Mouse (Mus musculus): Measurements from ENCODE around the gene 2810408A11Rik. TPM values are rescaled to one million over a fixed set of nuclear protein-coding genes. Genes with fewer than 3 reads are reported as not detected.

The 2810408A11Rik gene
- polyA plus RNA-seq, 1 experiment from 2014 or later: 4.9 TPM

DNA sequence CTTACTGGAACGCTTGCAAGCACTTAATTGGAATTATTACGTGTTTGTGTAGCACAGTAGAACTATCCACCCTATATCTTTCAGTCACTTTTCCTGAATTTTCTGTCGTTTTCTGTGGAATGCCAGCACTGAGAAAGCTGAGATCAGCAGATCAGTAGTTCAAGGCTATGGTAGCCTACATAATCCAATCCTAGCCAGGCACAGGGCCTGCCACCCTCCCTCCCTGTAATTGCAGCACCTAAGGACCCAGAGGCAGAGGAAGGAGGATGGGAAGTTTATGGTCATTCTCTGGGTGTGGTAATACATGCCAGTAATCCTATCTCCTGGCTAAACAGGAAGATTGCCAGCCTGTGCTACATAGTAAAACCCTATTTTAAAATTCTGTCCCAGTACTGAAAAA lies 22.0 kb upstream of the 2810408A11Rik start:
- H3K27me3 ChIP-seq (ENCODE audit: control insufficient read depth, insufficient read depth, low read length): no peaks in the 10 kb centered on the region
- no peak overlapping the region for H3K4me3 ChIP-seq (replicated peaks; ENCODE audit: low read length)
- WGBS: 57% methylated on average over 3 of the region's 3 CpGs
- peak overlapping the region; percentile 20 for H3K9ac ChIP-seq (ENCODE audit: low read length)
- H3K4me2 ChIP-seq (ENCODE audit: low read depth, low read length): peak overlapping the region; percentile 68; the same call in 1 of the 2 replicates
- H3K9me3 ChIP-seq (replicated peaks; ENCODE audit: control insufficient read depth, low read length): no peaks in the 10 kb centered on the region
- H3K4me1 ChIP-seq (ENCODE audit: control insufficient read depth, insufficient read depth, low read length): peaks cover 16% of the 10 kb centered on the region
- ATAC-seq (ENCODE audit: insufficient read depth, low FRiP score): no peak
- peak overlapping the region; percentile 99 for H3K27ac ChIP-seq (ENCODE audit: low read length)
- H3K36me3 ChIP-seq (ENCODE audit: control insufficient read depth, insufficient read depth, low read length): peaks cover 5% of the 10 kb centered on the region

- Histone ChIP-seq H3K9ac (ENCODE audit: low read length) (peak overlapping the region; percentile 81), H3K4me2 (ENCODE audit: low read depth, low read length) (peak overlapping the region; percentile 68), H3K4me3 (replicated peaks; ENCODE audit: low read length) (peak overlapping the region; percentile 55), H3K27ac (ENCODE audit: low read length) (peak overlapping the region; percentile 99), H3K36me3 (ENCODE audit: control insufficient read depth, insufficient read depth, low read length) (peaks cover 11% of the 10 kb centered on the region), H3K27me3 (ENCODE audit: control insufficient read depth, insufficient read depth, low read length) (no peaks in the 10 kb centered on the region), H3K9me3 (replicated peaks; ENCODE audit: control insufficient read depth, low read length) (no peaks in the 10 kb centered on the region), H3K4me1 (ENCODE audit: control insufficient read depth, insufficient read depth, low read length) (peaks cover 16% of the 10 kb centered on the region)
- WGBS: 3% methylated on average over 12 of the region's 12 CpGs
- no peak for ATAC-seq (ENCODE audit: insufficient read depth, low FRiP score)
These were observed 21.4 kb upstream of the 2810408A11Rik start for GRCm38 (mm10) chr11:69922012-69922756.

GRCm38 (mm10) chr11:69921114-69922011 lies 20.6 kb upstream of the 2810408A11Rik start, which contains the start of gene Eif5a:
Gene Eif5a (minus strand): TSS chr11:69921958.
- under 1% methylated on average over 78 of the region's 78 CpGs for WGBS
- H3K4me2 ChIP-seq (ENCODE audit: low read depth, low read length): peak within 1 kb of the TSS; percentile 94
- H3K9ac ChIP-seq (ENCODE audit: low read length): peak within 1 kb of the TSS; percentile 98
- peak within 1 kb of the TSS; percentile 93 for H3K4me3 ChIP-seq (replicated peaks; ENCODE audit: low read length)
- peak; percentile 95 for ATAC-seq (ENCODE audit: insufficient read depth, low FRiP score)
- peak within 1 kb of the TSS; percentile 99 for H3K27ac ChIP-seq (ENCODE audit: low read length)
- H3K4me1 ChIP-seq (ENCODE audit: control insufficient read depth, insufficient read depth, low read length): peaks cover 17% of the 10 kb centered on the region
- H3K27me3 ChIP-seq (ENCODE audit: control insufficient read depth, insufficient read depth, low read length): no peaks in the 10 kb centered on the region
- peaks cover 14% of the 10 kb centered on the region for H3K36me3 ChIP-seq (ENCODE audit: control insufficient read depth, insufficient read depth, low read length)
- H3K9me3 ChIP-seq (replicated peaks; ENCODE audit: control insufficient read depth, low read length): no peaks in the 10 kb centered on the region

- H3K4me2 ChIP-seq (ENCODE audit: low read depth, low read length): peak overlapping the region; percentile 94
- ATAC-seq (ENCODE audit: insufficient read depth, low FRiP score): peak; percentile 3; the same call in 1 of the 2 replicates
- H3K4me3 ChIP-seq (replicated peaks; ENCODE audit: low read length): peak overlapping the region; percentile 93
- peak overlapping the region; percentile 96 for H3K27ac ChIP-seq (ENCODE audit: low read length)
- WGBS: under 1% methylated on average over 63 of the region's 65 CpGs
- H3K9me3 ChIP-seq (replicated peaks; ENCODE audit: control insufficient read depth, low read length): no peaks in the 10 kb centered on the region
- peaks cover 22% of the 10 kb centered on the region for H3K36me3 ChIP-seq (ENCODE audit: control insufficient read depth, insufficient read depth, low read length)
- H3K9ac ChIP-seq (ENCODE audit: low read length): peak overlapping the region; percentile 98
- H3K27me3 ChIP-seq (ENCODE audit: control insufficient read depth, insufficient read depth, low read length): no peaks in the 10 kb centered on the region
- H3K4me1 ChIP-seq (ENCODE audit: control insufficient read depth, insufficient read depth, low read length): peaks cover 24% of the 10 kb centered on the region
These were observed 19.7 kb upstream of the 2810408A11Rik start for GRCm38 (mm10) chr11:69920266-69921031.

DNA sequence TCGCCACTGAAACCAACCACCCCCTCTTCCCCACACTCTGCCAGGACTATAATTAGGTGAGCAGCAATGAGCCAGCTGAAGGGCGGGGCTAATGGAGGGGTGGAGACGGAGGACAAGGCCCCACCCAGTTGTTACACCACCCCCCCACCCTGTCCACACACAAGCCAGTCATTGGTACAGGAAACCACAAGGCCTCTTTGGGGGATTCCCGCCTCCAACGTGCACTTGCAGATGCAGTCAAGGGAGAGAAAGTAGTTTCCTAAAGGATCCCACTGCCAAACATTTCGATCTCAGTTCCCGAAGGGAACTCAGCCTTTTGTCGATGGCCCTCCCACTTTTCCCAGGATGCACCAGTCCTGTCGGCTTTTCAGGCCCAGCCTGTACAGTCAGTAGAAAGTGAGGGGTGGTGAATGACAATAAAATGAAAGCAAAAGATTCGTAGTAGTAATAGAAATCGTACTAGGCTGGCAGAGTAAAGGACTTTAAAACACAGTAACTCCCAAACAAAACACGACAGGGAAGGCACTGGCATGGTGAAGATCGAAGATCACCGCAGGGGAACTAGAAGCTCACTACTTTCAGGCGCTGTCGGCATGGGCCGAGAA lies 19.0 kb upstream of the 2810408A11Rik start:
- WGBS: under 1% methylated on average over 17 of the region's 17 CpGs
- peak overlapping the region; percentile 93 for H3K4me3 ChIP-seq (replicated peaks; ENCODE audit: low read length)
- H3K27me3 ChIP-seq (ENCODE audit: control insufficient read depth, insufficient read depth, low read length): no peaks in the 10 kb centered on the region
- peak; percentile 15; the same call in 1 of the 2 replicates for ATAC-seq (ENCODE audit: insufficient read depth, low FRiP score)
- no peaks in the 10 kb centered on the region for H3K9me3 ChIP-seq (replicated peaks; ENCODE audit: control insufficient read depth, low read length)
- H3K27ac ChIP-seq (ENCODE audit: low read length): peak overlapping the region; percentile 96
- H3K4me2 ChIP-seq (ENCODE audit: low read depth, low read length): peak overlapping the region; percentile 94
- H3K9ac ChIP-seq (ENCODE audit: low read length): peak overlapping the region; percentile 98
- peaks cover 23% of the 10 kb centered on the region for H3K36me3 ChIP-seq (ENCODE audit: control insufficient read depth, insufficient read depth, low read length)
- H3K4me1 ChIP-seq (ENCODE audit: control insufficient read depth, insufficient read depth, low read length): peaks cover 31% of the 10 kb centered on the region

DNA sequence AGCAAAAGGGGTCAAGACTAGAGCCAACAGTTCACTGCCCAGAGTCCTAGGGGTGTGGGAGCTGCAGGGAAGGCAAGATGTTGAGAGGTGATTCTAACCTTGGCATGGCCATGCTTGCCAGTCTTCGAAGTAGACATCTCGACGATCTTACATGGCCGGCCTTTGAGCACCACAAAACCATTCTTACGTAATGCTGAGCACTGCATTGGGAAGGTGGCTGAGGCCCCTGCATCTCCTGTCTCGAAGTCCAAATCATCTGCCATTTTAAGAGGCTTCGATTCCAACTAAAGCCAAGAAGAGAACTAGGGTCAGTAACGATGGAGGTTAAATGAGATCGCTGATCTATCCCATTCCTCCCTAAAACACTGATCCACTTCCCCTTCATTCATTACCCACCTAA lies 18.3 kb upstream of the 2810408A11Rik start:
- H3K4me2 ChIP-seq (ENCODE audit: low read depth, low read length): peak overlapping the region; percentile 94
- H3K27me3 ChIP-seq (ENCODE audit: control insufficient read depth, insufficient read depth, low read length): no peaks in the 10 kb centered on the region
- H3K4me1 ChIP-seq (ENCODE audit: control insufficient read depth, insufficient read depth, low read length): peaks cover 36% of the 10 kb centered on the region
- peak overlapping the region; percentile 93 for H3K4me3 ChIP-seq (replicated peaks; ENCODE audit: low read length)
- 74% methylated on average over 9 of the region's 9 CpGs for WGBS
- peak overlapping the region; percentile 96 for H3K27ac ChIP-seq (ENCODE audit: low read length)
- no peaks in the 10 kb centered on the region for H3K9me3 ChIP-seq (replicated peaks; ENCODE audit: control insufficient read depth, low read length)
- peaks cover 23% of the 10 kb centered on the region for H3K36me3 ChIP-seq (ENCODE audit: control insufficient read depth, insufficient read depth, low read length)
- ATAC-seq (ENCODE audit: insufficient read depth, low FRiP score): no peak
- peak overlapping the region; percentile 98 for H3K9ac ChIP-seq (ENCODE audit: low read length)

DNA sequence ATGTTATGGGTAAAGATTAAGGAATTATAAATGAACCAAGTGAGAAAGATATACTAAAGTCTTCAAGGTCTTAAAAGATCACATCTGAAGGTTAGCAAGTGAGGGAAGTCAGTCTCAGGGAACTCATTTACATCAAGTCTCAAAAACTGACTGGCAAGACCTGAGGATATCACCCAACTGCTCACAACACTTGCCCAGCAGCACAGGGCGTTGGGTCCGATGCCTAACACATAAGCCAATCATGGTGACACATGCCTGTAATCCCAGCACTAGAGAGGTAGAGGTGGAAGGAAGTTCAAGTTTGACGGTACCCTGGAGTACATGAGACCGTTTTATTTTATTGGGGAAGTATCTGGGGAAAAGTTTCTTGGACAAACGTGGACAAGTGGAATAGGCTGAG lies 17.3 kb upstream of the 2810408A11Rik start:
- Histone ChIP-seq H3K4me2 (ENCODE audit: low read depth, low read length) (no peak overlapping the region), H3K27me3 (ENCODE audit: control insufficient read depth, insufficient read depth, low read length) (no peaks in the 10 kb centered on the region), H3K9me3 (replicated peaks; ENCODE audit: control insufficient read depth, low read length) (no peaks in the 10 kb centered on the region), H3K27ac (ENCODE audit: low read length) (no peak overlapping the region), H3K4me1 (ENCODE audit: control insufficient read depth, insufficient read depth, low read length) (peaks cover 41% of the 10 kb centered on the region), H3K36me3 (ENCODE audit: control insufficient read depth, insufficient read depth, low read length) (peaks cover 23% of the 10 kb centered on the region), H3K9ac (ENCODE audit: low read length) (no peak overlapping the region), H3K4me3 (replicated peaks; ENCODE audit: low read length) (no peak overlapping the region)
- WGBS: 79% methylated on average over 5 of the region's 5 CpGs
- no peak for ATAC-seq (ENCODE audit: insufficient read depth, low FRiP score)

DNA sequence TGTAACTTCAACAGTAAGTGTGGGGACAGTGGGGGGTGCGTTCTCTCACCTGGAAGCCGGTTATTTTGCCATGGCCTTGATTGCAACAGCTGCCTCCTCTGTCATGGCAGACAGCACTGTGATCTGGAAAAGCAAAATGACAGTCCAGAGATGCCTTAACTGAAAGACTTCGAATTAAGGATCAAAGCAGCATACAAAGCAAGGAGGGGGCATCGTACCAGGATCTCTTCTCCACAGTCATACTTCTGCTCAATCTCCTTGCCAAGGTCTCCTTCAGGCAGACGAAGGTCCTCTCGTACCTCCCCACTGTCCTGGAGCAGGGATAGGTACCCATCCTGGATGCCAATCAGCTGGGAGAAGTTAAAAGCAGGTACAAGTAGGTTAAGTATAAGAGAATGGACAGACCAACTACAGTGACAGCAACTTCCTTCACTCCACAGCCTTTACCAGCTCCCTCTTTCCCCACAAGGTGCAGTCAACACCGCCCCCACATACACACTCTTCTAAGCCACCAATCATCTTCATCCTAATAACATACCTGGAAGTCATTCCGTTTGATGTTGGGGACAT lies 16.7 kb upstream of the 2810408A11Rik start:
- ATAC-seq (ENCODE audit: insufficient read depth, low FRiP score): no peak
- no peak overlapping the region for H3K9ac ChIP-seq (ENCODE audit: low read length)
- H3K4me3 ChIP-seq (replicated peaks; ENCODE audit: low read length): no peak overlapping the region
- 78% methylated on average over 8 of the region's 8 CpGs for WGBS
- peaks cover 23% of the 10 kb centered on the region for H3K36me3 ChIP-seq (ENCODE audit: control insufficient read depth, insufficient read depth, low read length)
- no peak overlapping the region for H3K27ac ChIP-seq (ENCODE audit: low read length)
- H3K27me3 ChIP-seq (ENCODE audit: control insufficient read depth, insufficient read depth, low read length): no peaks in the 10 kb centered on the region
- no peak overlapping the region for H3K4me2 ChIP-seq (ENCODE audit: low read depth, low read length)
- peaks cover 39% of the 10 kb centered on the region for H3K4me1 ChIP-seq (ENCODE audit: control insufficient read depth, insufficient read depth, low read length)
- no peaks in the 10 kb centered on the region for H3K9me3 ChIP-seq (replicated peaks; ENCODE audit: control insufficient read depth, low read length)

All from stomach, embryonic 16.5 days (tissue).